Mouse (Mus musculus) macrophage (primary cell): ENCODE measurements around the gene Taf9. TPM values are rescaled to one million over a fixed set of nuclear protein-coding genes. Genes with fewer than 3 reads are reported as not detected.

Experiments
- H3K27ac ChIP-seq: fragments of 350-480 bp; formaldehyde crosslinking; 2 replicates; pipeline ENCODE4 v1.9.0; 2021
- H3K36me3 ChIP-seq: fragments of 350-480 bp; formaldehyde crosslinking; 2 replicates; pipeline ENCODE4 v1.9.0; 2021; ENCODE audit errors: inconsistent target
- H3K4me3 ChIP-seq: fragments of 350-480 bp; formaldehyde crosslinking; 2 replicates; pipeline ENCODE4 v1.9.0; 2021; ENCODE audit errors: inconsistent target
- H3K79me2 ChIP-seq: fragments of 350-480 bp; formaldehyde crosslinking; 2 replicates; pipeline ENCODE4 v1.9.0; 2021; ENCODE audit errors: inconsistent target
- WGBS: methylation state at CpG from one replicate; pipeline ENCODE4 v1.1.7; 2026; ENCODE audit warnings: inconsistent platforms; ENCODE audit not compliant: missing documents; 5-methylcytosine and 5-hydroxymethylcytosine counted together
- polyA plus RNA-seq: library from polyadenylated mRNA; stranded (reverse); fragments of 250-400 nt; gene quantifications from 3 replicates; pipeline ENCODE4 v1.2.4, GENCODE M21; 2018; ENCODE audit warnings: inconsistent platforms

Gene Taf9
- polyA plus RNA-seq, 1 experiment from 2014 or later: 10.7 TPM

GRCm38 (mm10) chr13:100698866-100699265, 47.5 kb downstream of the Taf9 start:
- Histone ChIP-seq H3K36me3 (peaks cover 41% of the 10 kb centered on the region), H3K79me2 (no peaks in the 10 kb centered on the region), H3K4me3 (no peak overlapping the region), H3K27ac (no peak overlapping the region)
- 88% methylated on average over 9 of the region's 10 CpGs for WGBS

- WGBS: 100% methylated on average over 2 of the region's 2 CpGs
- Histone ChIP-seq H3K79me2 (no peaks in the 10 kb centered on the region), H3K4me3 (no peak overlapping the region), H3K27ac (no peak overlapping the region), H3K36me3 (peaks cover 70% of the 10 kb centered on the region)
Measured at GRCm38 (mm10) chr13:100703468-100703867, 52.1 kb downstream of the Taf9 start.

Other genes with a start within 250 kb of the Taf9 start
- gene Naip1, start 198.7 kb upstream of the Taf9 start, polyA plus RNA-seq: 0.05 to 0.19 TPM (median 0.13 TPM) in 3 replicates
- 16.6 to 20.4 TPM (median 17.7 TPM) in 3 replicates for gene Gtf2h2, start 159.0 kb upstream of the Taf9 start, polyA plus RNA-seq
- not detected in 3 replicates for gene Ocln, start 98.9 kb upstream of the Taf9 start, polyA plus RNA-seq
- gene Marveld2, start 34.6 kb upstream of the Taf9 start, polyA plus RNA-seq: 0.15 to 0.27 TPM in 2 of 3 replicates, not detected in the other
- 94.8 to 163 TPM (median 124 TPM) in 3 replicates for gene Ak6, start 600 bp upstream of the Taf9 start, polyA plus RNA-seq
- gene Rad17, start 528 bp upstream of the Taf9 start, polyA plus RNA-seq: 19.7 to 30.9 TPM (median 22.6 TPM) in 3 replicates
- 5.5 to 12.5 TPM (median 5.9 TPM) in 3 replicates for gene Ccdc125, start 18.1 kb downstream of the Taf9 start, polyA plus RNA-seq
- gene Cdk7, start 79.4 kb downstream of the Taf9 start, polyA plus RNA-seq: 15.2 to 26.0 TPM (median 24.2 TPM) in 3 replicates
- gene Mrps36, start 93.1 kb downstream of the Taf9 start, polyA plus RNA-seq: 71.3 to 93.3 TPM (median 80.4 TPM) in 3 replicates
- gene Cenph, start 124.3 kb downstream of the Taf9 start, polyA plus RNA-seq: 0.86 to 7.4 TPM (median 4.3 TPM) in 3 replicates
- gene Ccnb1, start 135.0 kb downstream of the Taf9 start, polyA plus RNA-seq: 1.8 to 7.7 TPM (median 6.2 TPM) in 3 replicates
- gene Slc30a5, start 181.8 kb downstream of the Taf9 start, polyA plus RNA-seq: 51.0 to 58.9 TPM (median 54.2 TPM) in 3 replicates